Mouse (Mus musculus) lung, postnatal 25 days (tissue): ENCODE results near the gene Pkp3.
A peak's percentile ranks its signal among the peaks of the same experiment; 100 is the strongest.

Experiments
- DNase-seq: peaks from one replicate; pipeline ENCODE4 v3.0.0; 2022; ENCODE audit warnings: low spot score

Pkp3 gene

GRCm38 (mm10) chr7:141094487-141095205, 16.6 kb downstream of the Pkp3 start:
- DNase-seq: no peak

DNA sequence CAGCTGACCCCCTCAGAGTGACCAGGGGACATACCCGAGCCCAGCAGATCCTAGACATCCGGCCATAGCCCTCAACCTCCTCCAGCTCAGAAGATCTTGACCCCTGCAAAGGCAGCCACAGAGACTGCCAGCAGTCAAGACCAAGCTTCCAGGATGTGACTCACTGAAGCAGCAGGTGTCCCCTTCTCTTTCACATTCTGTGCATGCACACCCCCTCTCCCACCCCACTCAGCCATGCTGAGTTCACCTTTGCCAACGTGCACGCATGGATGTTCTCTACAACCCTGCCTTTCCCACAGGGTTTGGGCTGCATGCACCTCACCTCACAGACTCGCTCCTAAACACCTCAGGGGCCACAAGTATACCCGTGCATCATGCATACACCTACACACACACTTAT, 18.0 kb downstream of the Pkp3 start:
- no peak for DNase-seq

GRCm38 (mm10) chr7:141096649-141097056, 18.6 kb downstream of the Pkp3 start:
- DNase-seq: peak; percentile 91

GRCm38 (mm10) chr7:141097177-141097576, 19.2 kb downstream of the Pkp3 start:
- DNase-seq: no peak

DNA sequence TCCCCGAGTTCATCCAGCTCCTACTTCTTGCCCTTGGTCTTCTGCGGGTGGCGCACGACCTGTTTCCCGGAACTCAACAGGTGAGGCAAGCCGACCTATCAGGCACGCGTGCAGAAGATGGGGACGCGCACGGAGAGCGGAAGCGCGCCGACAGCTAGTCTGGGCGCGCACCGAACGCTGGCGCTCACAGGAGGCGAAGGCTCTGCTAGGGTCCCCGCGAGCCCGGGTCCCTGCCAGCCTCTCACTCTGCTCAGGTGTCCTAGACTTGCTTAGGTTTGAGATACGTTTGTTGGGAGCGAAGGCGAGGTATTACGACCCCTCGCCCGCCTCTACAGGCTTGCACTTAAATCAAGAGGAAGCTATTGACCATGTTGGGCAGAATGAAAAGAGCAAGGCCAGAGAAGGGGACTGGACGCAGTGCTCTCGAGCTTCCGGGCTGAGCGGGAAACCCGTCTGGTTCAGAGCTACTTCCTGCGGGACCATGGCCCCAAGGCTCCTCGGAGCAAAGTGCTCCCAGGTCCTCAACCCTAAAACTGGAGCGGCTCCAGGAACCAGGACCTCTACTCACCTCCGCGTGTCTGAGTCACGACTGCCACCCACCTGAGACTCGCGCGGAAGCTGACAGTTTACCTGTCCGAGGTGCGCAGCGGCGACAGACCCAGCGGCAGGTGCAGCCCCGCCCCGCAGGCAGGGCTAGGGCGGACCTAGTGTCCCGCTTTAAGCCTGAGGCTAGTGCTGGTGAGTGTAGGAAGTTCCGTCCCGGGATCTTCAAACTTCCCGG, 22.1 kb downstream of the Pkp3 start, which contains the start of gene Sigirr:
Gene Sigirr (minus strand): TSS at position 662 of the 781 bp plus-strand sequence.
- peak; percentile 55 for DNase-seq

GRCm38 (mm10) chr7:141103161-141103560, 25.1 kb downstream of the Pkp3 start:
- no peak for DNase-seq

DNA sequence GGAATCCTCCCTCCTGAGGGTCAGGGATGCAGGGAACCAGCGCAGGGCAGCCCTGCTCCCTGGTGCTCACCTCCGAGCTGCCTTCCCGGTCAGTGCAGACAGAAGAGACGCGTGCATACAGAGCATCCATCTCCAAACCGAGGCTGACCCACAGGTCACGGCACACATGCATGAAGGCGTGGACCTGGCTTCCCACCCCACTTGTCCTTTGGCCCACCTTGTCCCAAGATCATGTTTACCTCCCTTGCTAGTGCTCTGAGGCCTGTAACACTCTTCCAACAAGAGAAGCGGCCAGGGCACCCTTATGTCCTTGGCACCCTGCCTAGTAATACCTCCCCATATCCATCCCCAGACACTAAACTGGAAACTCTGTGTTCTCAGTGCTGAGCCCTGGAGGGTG, 37.9 kb downstream of the Pkp3 start:
- DNase-seq: no peak

- DNase-seq: peak; percentile 57
Observed at GRCm38 (mm10) chr7:141117636-141118035, 39.6 kb downstream of the Pkp3 start, which contains the start of gene Ano9. Ano9 (minus strand) TSS chr7:141117806.

- no peak for DNase-seq
Observed at GRCm38 (mm10) chr7:141119487-141119886, 41.5 kb downstream of the Pkp3 start.

GRCm38 (mm10) chr7:141120605-141121004, 42.6 kb downstream of the Pkp3 start:
- no peak for DNase-seq

- peak; percentile 18 for DNase-seq
Observed at GRCm38 (mm10) chr7:141121051-141121531, 43.1 kb downstream of the Pkp3 start.

DNA sequence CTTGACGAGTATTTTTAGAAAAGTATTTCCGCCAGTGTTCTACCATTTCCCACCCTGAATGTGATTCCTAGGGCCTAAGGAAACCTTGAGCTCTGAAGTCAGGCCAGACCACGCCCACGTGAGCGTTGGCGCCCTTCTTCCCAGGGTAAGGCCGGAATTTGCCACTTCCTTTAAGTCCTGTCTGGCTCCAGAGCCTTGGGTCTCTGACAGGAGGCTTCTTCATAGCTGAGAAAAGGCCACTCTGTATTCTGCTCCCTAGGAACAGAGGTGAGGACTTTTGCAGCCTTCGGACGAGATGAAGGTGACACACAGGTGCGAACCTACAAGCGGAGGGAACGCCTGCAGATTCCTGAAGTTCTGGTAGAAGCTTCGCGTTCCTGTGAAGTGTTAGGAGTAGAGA, 44.2 kb downstream of the Pkp3 start, which contains the start of gene Ptdss2:
Gene Ptdss2 (plus strand): TSS at position 138 of the 400 bp plus-strand sequence.
- DNase-seq: peak; percentile 74

DNA sequence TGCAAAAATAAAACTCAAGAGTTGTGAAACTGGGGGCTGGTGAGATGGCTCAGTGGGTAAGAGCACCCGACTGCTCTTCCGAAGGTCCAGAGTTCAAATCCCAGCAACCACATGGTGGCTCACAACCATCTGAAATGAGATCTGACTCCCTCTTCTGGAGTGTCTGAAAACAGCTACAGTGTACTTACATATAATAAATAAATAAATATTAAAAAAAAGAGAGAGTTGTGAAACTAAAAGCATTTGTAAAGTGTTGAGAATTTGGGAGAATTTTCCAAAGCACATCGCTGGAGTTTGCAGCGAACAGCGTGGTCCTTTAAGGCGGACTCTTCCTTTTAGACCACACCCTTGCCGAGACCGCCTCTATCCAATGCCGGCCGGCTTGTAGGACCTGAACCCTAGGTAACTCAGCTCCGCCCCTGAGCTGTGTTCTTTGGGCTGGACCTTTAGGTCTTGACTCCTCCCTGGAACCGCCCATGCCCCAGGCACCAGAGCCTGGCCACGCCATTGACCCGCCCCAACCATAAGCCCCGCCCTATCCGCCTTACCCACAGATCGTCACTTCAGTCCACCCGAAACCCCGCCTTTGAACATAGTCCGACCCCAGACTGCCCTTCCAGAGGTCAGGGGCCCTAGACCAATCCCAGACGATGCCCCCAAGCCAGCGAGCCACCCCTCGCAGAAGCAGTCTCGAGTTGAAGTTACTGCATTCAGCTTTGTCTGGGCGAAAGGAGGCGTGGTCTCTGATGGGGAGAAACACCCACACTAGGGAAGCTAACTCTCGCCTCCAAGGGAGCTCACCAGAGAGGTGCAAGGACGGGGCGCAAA, 44.9 kb downstream of the Pkp3 start:
- DNase-seq: peak; percentile 98

DNA sequence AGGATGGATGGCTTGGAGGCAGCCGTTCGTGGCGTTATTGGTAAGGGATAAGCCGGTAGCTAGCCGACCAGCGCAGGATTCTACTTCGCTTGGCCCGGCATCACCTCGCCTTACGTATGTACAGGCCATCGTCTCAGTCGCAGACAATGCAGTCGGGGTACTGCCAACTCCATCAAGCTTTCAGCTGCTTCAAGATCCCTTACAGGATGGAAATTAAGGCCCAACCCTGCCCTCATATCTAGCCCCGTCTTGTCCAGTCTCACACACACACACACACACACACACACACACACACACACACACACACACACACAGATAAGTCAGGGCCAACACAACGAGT, 45.5 kb downstream of the Pkp3 start:
- no peak for DNase-seq

DNA sequence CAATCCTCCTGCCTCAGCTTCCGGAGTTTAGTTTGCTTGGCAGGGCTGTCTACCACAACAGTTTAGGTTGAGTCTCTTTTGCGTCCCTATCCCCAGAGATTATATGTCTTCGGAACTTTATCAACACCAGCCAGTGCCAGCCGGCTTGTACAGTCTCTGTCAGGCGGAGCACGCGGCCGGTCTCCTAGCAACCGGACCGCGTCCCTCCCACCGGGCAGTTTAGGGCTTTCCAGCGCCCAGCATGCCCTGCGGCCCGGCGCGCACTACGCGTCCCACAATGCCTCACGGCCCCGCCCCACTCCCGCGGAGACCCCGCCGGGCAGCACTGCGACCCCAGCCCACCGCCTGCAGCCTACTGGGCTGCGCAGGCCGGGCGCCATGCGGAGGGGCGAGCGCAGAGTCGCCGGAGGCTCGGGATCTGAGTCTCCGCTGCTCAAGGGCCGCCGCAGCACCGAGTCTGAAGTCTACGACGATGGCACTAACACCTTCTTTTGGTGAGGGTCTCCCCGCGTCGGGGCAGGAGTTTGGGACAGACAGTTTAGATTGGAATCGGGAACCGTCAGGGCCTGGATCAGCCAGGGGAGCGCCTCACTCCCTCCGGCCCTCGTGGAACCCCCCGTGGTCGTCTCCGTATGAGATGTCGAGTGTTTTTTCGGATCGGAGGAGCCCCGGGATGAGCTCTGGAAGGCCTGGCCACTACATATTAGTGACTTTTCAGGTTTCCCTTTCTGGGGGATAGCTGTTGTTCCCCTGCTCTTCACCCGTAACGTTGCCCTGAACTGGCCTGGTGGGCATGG, 53.2 kb downstream of the Pkp3 start:
- peak; percentile 90 for DNase-seq

GRCm38 (mm10) chr7:141131904-141132755, 54.1 kb downstream of the Pkp3 start:
- no peak for DNase-seq
